Mouse (Mus musculus): Measurements from ENCODE around the gene Cobll1. TPM values are rescaled to one million over a fixed set of nuclear protein-coding genes. Genes with fewer than 3 reads are reported as not detected.

The Cobll1 gene
- polyA plus RNA-seq, 1 experiment: 6.3 TPM

GRCm38 (mm10) chr2:65077544-65077943 lies 161.7 kb downstream of the Cobll1 start:
- Histone ChIP-seq H3K4me3 (replicated peaks; ENCODE audit: control insufficient read depth, low read depth, low read length) (no peak overlapping the region), H3K4me1 (ENCODE audit: control insufficient read depth, insufficient read depth, low read length) (no peaks in the 10 kb centered on the region), H3K27ac (ENCODE audit: control insufficient read depth, insufficient read depth, low read depth, low read length, poor library complexity) (no peak overlapping the region)
- WGBS: 70% methylated on average over 3 of the region's 3 CpGs
- TF ChIP-seq POLR2A (IDR thresholded peaks at IDR 0.05; ENCODE audit: borderline replicate concordance, control insufficient read depth, low read depth, low read length) (no peak), CTCF (IDR thresholded peaks at IDR 0.05; ENCODE audit: control insufficient read depth, insufficient read depth, low read length) (no peak)

GRCm38 (mm10) chr2:65075840-65076239 lies 163.4 kb downstream of the Cobll1 start:
- H3K27ac ChIP-seq (ENCODE audit: control insufficient read depth, insufficient read depth, low read depth, low read length, poor library complexity): no peak overlapping the region
- 83% methylated on average over 5 of the region's 5 CpGs for WGBS

GRCm38 (mm10) chr2:65075431-65075830 lies 163.8 kb downstream of the Cobll1 start:
- TF ChIP-seq CTCF (IDR thresholded peaks at IDR 0.05; ENCODE audit: control insufficient read depth, insufficient read depth, low read length) (no peak), POLR2A (IDR thresholded peaks at IDR 0.05; ENCODE audit: borderline replicate concordance, control insufficient read depth, low read depth, low read length) (no peak)
- H3K4me1 ChIP-seq (ENCODE audit: control insufficient read depth, insufficient read depth, low read length): no peaks in the 10 kb centered on the region

More at GRCm38 (mm10) chr2:65075840-65076239, 163.4 kb downstream of the Cobll1 start:
- H3K4me1 ChIP-seq (ENCODE audit: control insufficient read depth, insufficient read depth, low read length): no peaks in the 10 kb centered on the region
- no peak overlapping the region for H3K4me3 ChIP-seq (replicated peaks; ENCODE audit: control insufficient read depth, low read depth, low read length)
- TF ChIP-seq POLR2A (IDR thresholded peaks at IDR 0.05; ENCODE audit: borderline replicate concordance, control insufficient read depth, low read depth, low read length): no peak
- TF ChIP-seq CTCF (IDR thresholded peaks at IDR 0.05; ENCODE audit: control insufficient read depth, insufficient read depth, low read length): no peak

GRCm38 (mm10) chr2:65072205-65072604 lies 167.0 kb downstream of the Cobll1 start:
- no peak for TF ChIP-seq POLR2A (IDR thresholded peaks at IDR 0.05; ENCODE audit: borderline replicate concordance, control insufficient read depth, low read depth, low read length)
- no peak for TF ChIP-seq CTCF (IDR thresholded peaks at IDR 0.05; ENCODE audit: control insufficient read depth, insufficient read depth, low read length)
- Histone ChIP-seq H3K27ac (ENCODE audit: control insufficient read depth, insufficient read depth, low read depth, low read length, poor library complexity) (no peak overlapping the region), H3K4me3 (replicated peaks; ENCODE audit: control insufficient read depth, low read depth, low read length) (no peak overlapping the region), H3K4me1 (ENCODE audit: control insufficient read depth, insufficient read depth, low read length) (no peaks in the 10 kb centered on the region)
- WGBS: 81% methylated on average over 3 of the region's 3 CpGs

More at GRCm38 (mm10) chr2:65075431-65075830, 163.8 kb downstream of the Cobll1 start:
- Histone ChIP-seq H3K4me3 (replicated peaks; ENCODE audit: control insufficient read depth, low read depth, low read length) (no peak overlapping the region), H3K27ac (ENCODE audit: control insufficient read depth, insufficient read depth, low read depth, low read length, poor library complexity) (no peak overlapping the region)
- WGBS: 83% methylated on average over 4 of the region's 4 CpGs

GRCm38 (mm10) chr2:65053764-65054163 lies 185.4 kb downstream of the Cobll1 start:
- 72% methylated on average over 2 of the region's 2 CpGs for WGBS
- Histone ChIP-seq H3K4me1 (ENCODE audit: control insufficient read depth, insufficient read depth, low read length) (no peaks in the 10 kb centered on the region; the same call in 1 of the 2 replicates), H3K4me3 (replicated peaks; ENCODE audit: control insufficient read depth, low read depth, low read length) (no peak overlapping the region), H3K27ac (ENCODE audit: control insufficient read depth, insufficient read depth, low read depth, low read length, poor library complexity) (no peak overlapping the region)
- TF ChIP-seq CTCF (IDR thresholded peaks at IDR 0.05; ENCODE audit: control insufficient read depth, insufficient read depth, low read length): no peak
- TF ChIP-seq POLR2A (IDR thresholded peaks at IDR 0.05; ENCODE audit: borderline replicate concordance, control insufficient read depth, low read depth, low read length): no peak

GRCm38 (mm10) chr2:65052191-65053012 lies 186.8 kb downstream of the Cobll1 start:
- Histone ChIP-seq H3K4me3 (replicated peaks; ENCODE audit: control insufficient read depth, low read depth, low read length) (no peak overlapping the region), H3K4me1 (ENCODE audit: control insufficient read depth, insufficient read depth, low read length) (no peaks in the 10 kb centered on the region; the same call in 1 of the 2 replicates), H3K27ac (ENCODE audit: control insufficient read depth, insufficient read depth, low read depth, low read length, poor library complexity) (no peak overlapping the region)
- 86% methylated on average over 6 of the region's 6 CpGs for WGBS
- TF ChIP-seq CTCF (IDR thresholded peaks at IDR 0.05; ENCODE audit: control insufficient read depth, insufficient read depth, low read length): no peak
- TF ChIP-seq POLR2A (IDR thresholded peaks at IDR 0.05; ENCODE audit: borderline replicate concordance, control insufficient read depth, low read depth, low read length): no peak

- TF ChIP-seq CTCF (IDR thresholded peaks at IDR 0.05; ENCODE audit: control insufficient read depth, insufficient read depth, low read length) (no peak), POLR2A (IDR thresholded peaks at IDR 0.05; ENCODE audit: borderline replicate concordance, control insufficient read depth, low read depth, low read length) (no peak)
- 77% methylated on average over 3 of the region's 3 CpGs for WGBS
- no peak overlapping the region for H3K4me3 ChIP-seq (replicated peaks; ENCODE audit: control insufficient read depth, low read depth, low read length)
Measured at GRCm38 (mm10) chr2:65050776-65051175, 188.4 kb downstream of the Cobll1 start.

GRCm38 (mm10) chr2:65048234-65049017 lies 190.8 kb downstream of the Cobll1 start:
- WGBS: 71% methylated on average over 6 of the region's 6 CpGs
- no peak overlapping the region for H3K4me3 ChIP-seq (replicated peaks; ENCODE audit: control insufficient read depth, low read depth, low read length)
- TF ChIP-seq CTCF (IDR thresholded peaks at IDR 0.05; ENCODE audit: control insufficient read depth, insufficient read depth, low read length): no peak
- no peak for TF ChIP-seq POLR2A (IDR thresholded peaks at IDR 0.05; ENCODE audit: borderline replicate concordance, control insufficient read depth, low read depth, low read length)
- no peak overlapping the region for H3K27ac ChIP-seq (ENCODE audit: control insufficient read depth, insufficient read depth, low read depth, low read length, poor library complexity)
- H3K4me1 ChIP-seq (ENCODE audit: control insufficient read depth, insufficient read depth, low read length): no peaks in the 10 kb centered on the region; the same call in 1 of the 2 replicates

More at GRCm38 (mm10) chr2:65050776-65051175, 188.4 kb downstream of the Cobll1 start:
- no peak overlapping the region for H3K27ac ChIP-seq (ENCODE audit: control insufficient read depth, insufficient read depth, low read depth, low read length, poor library complexity)
- H3K4me1 ChIP-seq (ENCODE audit: control insufficient read depth, insufficient read depth, low read length): no peaks in the 10 kb centered on the region; the same call in 1 of the 2 replicates

Other genes with a start within 250 kb of the Cobll1 start
- gene Grb14, start 214.4 kb downstream of the Cobll1 start, polyA plus RNA-seq (2011; ENCODE audit: insufficient read depth, insufficient read length, low replicate concordance, missing spikeins): 3.3 TPM in 1 of 2 replicates, not detected in the other
- not detected in 2 replicates for gene Slc38a11, start 124.6 kb upstream of the Cobll1 start, polyA plus RNA-seq (2011; ENCODE audit: insufficient read depth, insufficient read length, low replicate concordance, missing spikeins)

Measured in bone marrow, adult 2 months (tissue).